ENCODE assay signal across 13 mouse cellular contexts in genomic region chr6:99388023-99388422, GRCm38 (mm10).
DNase-seq lines count a peak whose midpoint lies in the region; ATAC-seq and TF ChIP-seq lines count a peak whose summit lies in the region.
"Had no signal": no experiment of that assay in that cellular context is flagged by ENCODE, and none has a peak within 500 bp of the region (broad histone marks: within the 10 kb centered on the region; RNA-seq: fewer than 3 reads in every experiment).

No protein-coding gene starts in this region.

- no peaks in the 10 kb centered on the region for H3K36me3 ChIP-seq in lung, embryonic 14.5 days (ENCODE audit: insufficient read depth)
- H3K36me3 ChIP-seq in liver, embryonic 16.5 days (ENCODE audit: control insufficient read depth, insufficient read depth): no peaks in the 10 kb centered on the region
- H3K36me3 ChIP-seq in forebrain, embryonic 11.5 days (ENCODE audit: control insufficient read depth, insufficient read depth, low read length): no peaks in the 10 kb centered on the region

- WGBS in lung, embryonic 14.5 days: 85% methylated on average over 5 of the region's 5 CpGs
- WGBS in liver, embryonic 16.5 days (ENCODE audit: insufficient replicate concordance): 36% methylated on average over 5 of the region's 5 CpGs
- WGBS in forebrain, embryonic 11.5 days: 90% methylated on average over 5 of the region's 5 CpGs

- H3K4me3 ChIP-seq in gastrocnemius, adult 2 months: no peak overlapping the region
- no peak overlapping the region for H3K4me3 ChIP-seq in lung, embryonic 14.5 days (ENCODE audit: low read depth, low read length)
- H3K4me3 ChIP-seq in liver, embryonic 16.5 days (ENCODE audit: low read depth, low read length): no peak overlapping the region
- H3K4me3 ChIP-seq in forebrain, embryonic 11.5 days (ENCODE audit: low read depth, low read length): no peak overlapping the region
- H3K4me3 ChIP-seq: limb, embryonic 12.5 days had no signal

- no peaks in the 10 kb centered on the region for H3K27me3 ChIP-seq in lung, embryonic 14.5 days (ENCODE audit: insufficient read depth, low read length)
- H3K27me3 ChIP-seq in liver, embryonic 16.5 days (ENCODE audit: control insufficient read depth, insufficient read depth, low read depth, low read length): no peaks in the 10 kb centered on the region
- no peaks in the 10 kb centered on the region for H3K27me3 ChIP-seq in forebrain, embryonic 11.5 days (ENCODE audit: control insufficient read depth, insufficient read depth, low read length)
- H3K27me3 ChIP-seq: limb, embryonic 12.5 days; megakaryocyte, embryonic 14.5 days had no signal

- no peaks in the 10 kb centered on the region for H3K9me3 ChIP-seq in lung, embryonic 14.5 days (ENCODE audit: low read depth, low read length)
- H3K9me3 ChIP-seq in liver, embryonic 16.5 days (replicated peaks; ENCODE audit: control insufficient read depth, low read length): no peaks in the 10 kb centered on the region
- H3K9me3 ChIP-seq in forebrain, embryonic 11.5 days (ENCODE audit: control insufficient read depth, low read length): no peaks in the 10 kb centered on the region
- H3K9me3 ChIP-seq: G1E; megakaryocyte, embryonic 14.5 days had no signal

- intact Hi-C loops in gastrocnemius, adult 2 months (cut with DNase I): loop anchor here (5.0 kb wide), 1 partner anchor 134 kb away; the partner anchor contains the start of gene Foxp1
- intact Hi-C loops in gastrocnemius, postnatal 36 days (cut with DNase I): no loop called here

- H3K4me2 ChIP-seq in lung, embryonic 14.5 days: no peak overlapping the region
- H3K4me2 ChIP-seq in liver, embryonic 16.5 days (ENCODE audit: low read depth, low read length): no peak overlapping the region
- H3K4me2 ChIP-seq in forebrain, embryonic 11.5 days (ENCODE audit: low read depth, low read length, severe bottlenecking): no peak overlapping the region
- H3K4me2 ChIP-seq: limb, embryonic 12.5 days had no signal

- no peak for DNase-seq in gastrocnemius, adult 2 months
- DNase-seq in gastrocnemius, postnatal 36 days: no peak
- no peak for DNase-seq in lung, embryonic 14.5 days
- DNase-seq in lung, postnatal 25 days (ENCODE audit: low spot score): no peak
- peak; percentile 63 for DNase-seq in thymus, postnatal 25 days
- DNase-seq in forebrain, embryonic 11.5 days (ENCODE audit: low spot score): no peak
- DNase-seq in cerebellum, adult 8-10 months: no peak
- DNase-seq: cerebellum, adult 9-10 months had no signal

- no peak overlapping the region for H3K9ac ChIP-seq in lung, embryonic 14.5 days
- no peak overlapping the region for H3K9ac ChIP-seq in liver, embryonic 16.5 days (ENCODE audit: low read depth, low read length)
- no peak overlapping the region for H3K9ac ChIP-seq in forebrain, embryonic 11.5 days (ENCODE audit: low read length)
- H3K9ac ChIP-seq: limb, embryonic 12.5 days had no signal

- ATAC-seq in lung, embryonic 14.5 days (ENCODE audit: insufficient read depth): no peak
- no peak for ATAC-seq in liver, embryonic 16.5 days (ENCODE audit: low read depth)
- ATAC-seq in forebrain, embryonic 11.5 days (replicated peaks; ENCODE audit: low FRiP score): no peak
- ATAC-seq: intestine, postnatal 0 days had no signal

- peak overlapping the region; percentile 67 for H3K27ac ChIP-seq in gastrocnemius, adult 2 months
- H3K27ac ChIP-seq in lung, embryonic 14.5 days (ENCODE audit: low read depth): peak overlapping the region; percentile 67
- H3K27ac ChIP-seq in liver, embryonic 16.5 days (ENCODE audit: low read length): peak overlapping the region; percentile 69
- H3K27ac ChIP-seq in forebrain, embryonic 11.5 days (ENCODE audit: low read depth, low read length): no peak overlapping the region
- H3K27ac ChIP-seq: limb, embryonic 12.5 days had no signal

- H3K4me1 ChIP-seq in lung, embryonic 14.5 days (ENCODE audit: insufficient read depth): no peaks in the 10 kb centered on the region
- H3K4me1 ChIP-seq in liver, embryonic 16.5 days (ENCODE audit: control insufficient read depth, low read depth, low read length): peaks cover 4% of the 10 kb centered on the region
- H3K4me1 ChIP-seq in forebrain, embryonic 11.5 days (replicated peaks; ENCODE audit: control insufficient read depth, insufficient read depth, low read length): no peaks in the 10 kb centered on the region

- no peak for TF ChIP-seq CTCF in gastrocnemius, adult 2 months (IDR thresholded peaks at IDR 0.05)
- TF ChIP-seq CTCF in lung, embryonic 14.5 days (IDR thresholded peaks at IDR 0.05; ENCODE audit: low read depth): no peak
